24 mouse cellular contexts compared by ENCODE assay signal in the genomic region with DNA sequence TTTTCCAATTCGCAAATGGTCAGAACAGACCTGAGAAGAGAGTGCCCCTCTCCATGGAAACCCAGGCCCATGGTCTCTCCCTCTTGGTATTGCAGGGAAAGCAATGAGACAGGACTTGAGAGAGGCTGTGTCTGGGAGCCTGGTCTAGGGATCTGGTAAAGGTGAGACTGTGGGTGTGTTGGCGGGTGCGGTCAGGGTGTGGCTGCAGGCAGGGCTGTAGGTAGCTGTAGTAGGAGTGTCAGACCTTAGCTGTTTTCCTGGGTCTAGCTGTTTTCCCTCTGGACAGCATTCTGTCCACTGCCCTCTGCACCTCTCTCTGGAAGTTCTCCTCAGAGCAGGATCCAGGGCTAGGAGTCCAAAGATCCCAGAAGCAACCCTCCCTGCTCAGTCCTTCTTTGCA.
"Had no signal": no experiment of that assay in that cellular context is flagged by ENCODE, and none has a peak within 500 bp of the region (broad histone marks: within the 10 kb centered on the region; RNA-seq: fewer than 3 reads in every experiment).

No protein-coding gene starts in this region.

- H3K9me3 ChIP-seq: heart, embryonic 13.5 days; heart, embryonic 15.5 days; hindbrain, embryonic 13.5 days; hindbrain, embryonic 15.5 days; kidney, embryonic 15.5 days; limb, embryonic 13.5 days; limb, embryonic 15.5 days had no signal

- H3K27ac ChIP-seq: heart, adult 2 months; heart, embryonic 13.5 days; heart, embryonic 15.5 days; hindbrain, embryonic 13.5 days; hindbrain, embryonic 15.5 days; hindbrain, postnatal 0 days; kidney, embryonic 15.5 days; kidney, postnatal 0 days; limb, embryonic 13.5 days; limb, embryonic 15.5 days had no signal

- H3K4me1 ChIP-seq: hindbrain, embryonic 13.5 days; hindbrain, embryonic 15.5 days; limb, embryonic 13.5 days; limb, embryonic 15.5 days had no signal

- H3K27me3 ChIP-seq: heart, embryonic 13.5 days; heart, embryonic 15.5 days; hindbrain, embryonic 13.5 days; hindbrain, embryonic 15.5 days; kidney, embryonic 15.5 days; limb, embryonic 13.5 days; limb, embryonic 15.5 days had no signal

- H3K9ac ChIP-seq: forebrain, postnatal 0 days; heart, embryonic 13.5 days; heart, embryonic 15.5 days; hindbrain, embryonic 13.5 days; hindbrain, embryonic 15.5 days; kidney, embryonic 15.5 days; limb, embryonic 13.5 days; limb, embryonic 15.5 days had no signal

- DNase-seq: forebrain, postnatal 0 days; gastrocnemius, postnatal 14 days; gastrocnemius, postnatal 36 days; heart, adult 11 months; heart, adult 2 months; heart, postnatal 14 days; heart, postnatal 36 days; kidney, adult 18-20 months; kidney, adult 9 months; kidney, postnatal 14 days; kidney, postnatal 36 days; layer of hippocampus, adult 9-11 months; layer of hippocampus, postnatal 36 days; left cerebral cortex, postnatal 4 days had no signal

- H3K4me3 ChIP-seq: heart, adult 2 months; heart, embryonic 13.5 days; heart, embryonic 15.5 days; hindbrain, embryonic 13.5 days; hindbrain, embryonic 15.5 days; kidney, embryonic 15.5 days; limb, embryonic 13.5 days; limb, embryonic 15.5 days had no signal

- H3K36me3 ChIP-seq: heart, embryonic 15.5 days had no signal

- ATAC-seq: forebrain, postnatal 0 days; hindbrain, postnatal 0 days had no signal

- H3K4me2 ChIP-seq: heart, embryonic 11.5 days; heart, embryonic 13.5 days; heart, embryonic 15.5 days; hindbrain, embryonic 13.5 days; hindbrain, embryonic 15.5 days; kidney, embryonic 15.5 days; limb, embryonic 13.5 days; limb, embryonic 15.5 days had no signal
